Mouse (Mus musculus): ENCODE measurements at regions not wholly inside any gene's neighbourhood (a gene's known extent, or its start where the extent isn't known, plus 50 kb on each side); places are given as distances from the start of the nearest gene placed in this dataset.

GRCm38 (mm10) chrX:53976273-53977135, 179.0 kb upstream of the Xlr start:
- TF ChIP-seq EP300 (optimal IDR thresholded peaks at IDR 0.05) (no peak), CTCF (IDR thresholded peaks at IDR 0.05; ENCODE audit: low read depth) (no peak)
- ATAC-seq (ENCODE audit: low FRiP score, low TSS enrichment) (no peak), DNase-seq (ENCODE audit: low spot score) (no peak)
- no peaks in the 10 kb centered on the region for H3K4me1 ChIP-seq (replicated peaks; ENCODE audit: control insufficient read depth, insufficient read depth)
- H3K27me3 ChIP-seq (ENCODE audit: control insufficient read depth, insufficient read depth, low read length) = no peaks in the 10 kb centered on the region
- peak overlapping the region; percentile 29 for H3K4me3 ChIP-seq (ENCODE audit: low read depth, low read length)
- H3K4me2 ChIP-seq (replicated peaks; ENCODE audit: low read depth) = peak overlapping the region; percentile 52
- WGBS = 18% methylated on average over 31 of the region's 42 CpGs
- H3K27ac ChIP-seq (replicated peaks) = no peak overlapping the region
- no peaks in the 10 kb centered on the region for H3K36me3 ChIP-seq (ENCODE audit: control insufficient read depth, insufficient read depth, low read length)
- no peaks in the 10 kb centered on the region for H3K9me3 ChIP-seq (ENCODE audit: control insufficient read depth, low read length)
- H3K9ac ChIP-seq (ENCODE audit: low read length) = no peak overlapping the region

GRCm38 (mm10) chrX:53975545-53976272, 178.2 kb upstream of the Xlr start:
- Histone ChIP-seq H3K4me3 (ENCODE audit: low read depth, low read length) (peak overlapping the region; percentile 29), H3K9me3 (ENCODE audit: control insufficient read depth, low read length) (no peaks in the 10 kb centered on the region), H3K27me3 (ENCODE audit: control insufficient read depth, insufficient read depth, low read length) (no peaks in the 10 kb centered on the region), H3K9ac (ENCODE audit: low read length) (no peak overlapping the region), H3K36me3 (ENCODE audit: control insufficient read depth, insufficient read depth, low read length) (no peaks in the 10 kb centered on the region), H3K4me2 (replicated peaks; ENCODE audit: low read depth) (peak overlapping the region; percentile 52), H3K27ac (replicated peaks) (no peak overlapping the region), H3K4me1 (replicated peaks; ENCODE audit: control insufficient read depth, insufficient read depth) (no peaks in the 10 kb centered on the region)
- TF ChIP-seq EP300 (optimal IDR thresholded peaks at IDR 0.05) (no peak), CTCF (IDR thresholded peaks at IDR 0.05; ENCODE audit: low read depth) (no peak)
- 22% methylated on average over 26 of the region's 28 CpGs for WGBS
- no peak for ATAC-seq (ENCODE audit: low FRiP score, low TSS enrichment)
- no peak for DNase-seq (ENCODE audit: low spot score)

GRCm38 (mm10) chrX:53974732-53975544, 177.4 kb upstream of the Xlr start:
- Histone ChIP-seq H3K4me3 (ENCODE audit: low read depth, low read length) (peak overlapping the region; percentile 29), H3K27ac (replicated peaks) (no peak overlapping the region), H3K9ac (ENCODE audit: low read length) (no peak overlapping the region), H3K4me1 (replicated peaks; ENCODE audit: control insufficient read depth, insufficient read depth) (no peaks in the 10 kb centered on the region), H3K36me3 (ENCODE audit: control insufficient read depth, insufficient read depth, low read length) (no peaks in the 10 kb centered on the region), H3K4me2 (replicated peaks; ENCODE audit: low read depth) (peak overlapping the region; percentile 52), H3K9me3 (ENCODE audit: control insufficient read depth, low read length) (no peaks in the 10 kb centered on the region), H3K27me3 (ENCODE audit: control insufficient read depth, insufficient read depth, low read length) (no peaks in the 10 kb centered on the region)
- TF ChIP-seq CTCF (IDR thresholded peaks at IDR 0.05; ENCODE audit: low read depth) (no peak), EP300 (optimal IDR thresholded peaks at IDR 0.05) (no peak)
- no peak for ATAC-seq (ENCODE audit: low FRiP score, low TSS enrichment)
- no peak for DNase-seq (ENCODE audit: low spot score)
- WGBS = 22% methylated on average over 38 of the region's 52 CpGs
